Mouse (Mus musculus) midbrain, embryonic 14.5 days (tissue): Measurements from ENCODE around the gene Cdc42ep3. TPM values are rescaled to one million over a fixed set of nuclear protein-coding genes. Genes with fewer than 3 reads are reported as not detected.

Source experiments
- ATAC-seq: fragments of 200-750 bp; cut with Nextera tagmentation; 2 replicates; pipeline ENCODE4 v1.8.0; 2017; ENCODE audit warnings: moderate number of reproducible peaks, moderate library complexity; ENCODE audit not compliant: low FRiP score, low TSS enrichment
- DNase-seq: peaks from one replicate; pipeline ENCODE4 v3.0.0-alpha.2; 2015
- H3K27ac ChIP-seq: fragments of 300-500 bp; sonication (generic); replicated peaks from 2 replicates; pipeline ENCODE4 v1.5.1; 2014; ENCODE audit warnings: mild to moderate bottlenecking, low read depth, low read length, moderate library complexity
- H3K27me3 ChIP-seq: fragments of 300-500 bp; sonication (generic); 2 replicates; pipeline ENCODE4 v1.6.1; 2014; ENCODE audit warnings: low read length, control low read depth, mixed read lengths; ENCODE audit not compliant: control insufficient read depth, insufficient read depth
- H3K36me3 ChIP-seq: fragments of 300-500 bp; sonication (generic); 2 replicates; pipeline ENCODE4 v1.6.1; 2014; ENCODE audit warnings: low read length, control low read depth; ENCODE audit not compliant: control insufficient read depth, insufficient read depth
- H3K4me1 ChIP-seq: fragments of 300-500 bp; sonication (generic); 2 replicates; pipeline ENCODE4 v1.6.1; 2014; ENCODE audit warnings: mild to moderate bottlenecking, antibody characterized with exemption, low read length, control low read depth; ENCODE audit not compliant: control insufficient read depth, insufficient read depth
- H3K4me2 ChIP-seq: fragments of 300-500 bp; sonication (generic); 2 replicates; pipeline ENCODE4 v1.6.1; 2014; ENCODE audit warnings: mild to moderate bottlenecking, low read length, moderate library complexity
- H3K4me3 ChIP-seq: fragments of 300-500 bp; sonication (generic); replicated peaks from 2 replicates; pipeline ENCODE4 v1.5.1; 2014; ENCODE audit warnings: low read depth, low read length
- H3K9ac ChIP-seq: fragments of 300-500 bp; sonication (generic); replicated peaks from 2 replicates; pipeline ENCODE4 v1.6.1; 2014; ENCODE audit warnings: mild to moderate bottlenecking, low read length, moderate library complexity
- H3K9me3 ChIP-seq: fragments of 300-500 bp; sonication (generic); 2 replicates; pipeline ENCODE4 v1.6.1; 2016; ENCODE audit warnings: low read length, control low read depth, mixed read lengths; ENCODE audit not compliant: control insufficient read depth
- WGBS: fragments of 180-500 bp; shearing (Covaris S2); extraction: QIAGEN DNeasy Blood & Tissue Kit; methylation state at CpG from one replicate; pipeline ENCODE4 v1.1.7; 2014; 5-methylcytosine and 5-hydroxymethylcytosine counted together
- polyA plus RNA-seq: library from polyadenylated mRNA; unstranded; fragments of >200 nt; fragmentation: Nextera tagmentation; extraction: Ambion mirVana; gene quantifications from 2 replicates; pipeline ENCODE4 v1.2.1, GENCODE M21; 2014

The Cdc42ep3 gene
- polyA plus RNA-seq, 1 experiment from 2014 or later: 46.5 TPM

GRCm38 (mm10) chr17:79305644-79306043 is 49.2 kb downstream of the Cdc42ep3 start:
- Histone ChIP-seq H3K9ac (no peak overlapping the region), H3K27ac (no peak overlapping the region), H3K4me1 (no peaks in the 10 kb centered on the region), H3K4me2 (no peak overlapping the region), H3K9me3 (no peaks in the 10 kb centered on the region), H3K36me3 (no peaks in the 10 kb centered on the region), H3K27me3 (no peaks in the 10 kb centered on the region), H3K4me3 (no peak overlapping the region)
- WGBS: 84% methylated on average over 7 of the region's 7 CpGs
- DNase-seq (no peak), ATAC-seq (no peak)

DNA sequence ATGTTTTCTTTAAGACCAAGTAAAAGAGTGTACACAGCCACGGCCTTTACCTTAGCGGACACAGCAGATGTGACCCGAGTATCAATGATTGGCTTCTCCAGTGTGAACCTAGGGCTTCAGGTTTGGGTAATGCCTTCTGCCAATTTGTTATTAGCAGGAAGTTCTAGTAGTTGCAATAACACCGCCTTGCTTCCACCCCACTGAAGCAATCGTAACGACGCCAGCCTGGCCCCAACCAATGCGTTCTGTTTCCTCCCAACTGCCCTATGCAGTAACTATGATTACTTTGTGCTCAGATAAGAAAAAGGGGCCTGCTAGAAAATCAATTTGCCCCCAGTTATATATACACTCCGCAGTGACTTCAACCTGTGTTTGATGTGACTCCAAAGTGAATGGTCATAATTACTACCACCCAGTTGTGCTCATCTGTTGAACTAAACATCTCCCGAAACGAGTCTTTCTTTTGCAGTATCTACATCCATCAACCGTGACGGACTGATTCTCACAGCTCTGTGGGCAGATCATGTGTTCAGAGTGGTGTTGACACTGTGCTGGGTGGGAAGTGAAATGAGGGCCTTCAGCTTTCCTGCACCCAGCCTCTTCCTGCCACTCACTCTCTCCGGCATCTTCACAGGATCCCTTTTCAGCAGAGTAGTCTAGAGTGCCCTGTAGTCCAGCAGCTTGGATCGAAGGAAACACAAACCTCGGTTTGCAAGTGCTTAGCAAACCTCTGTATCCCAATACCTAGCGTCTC is 51.0 kb downstream of the Cdc42ep3 start:
- Histone ChIP-seq H3K27me3 (no peaks in the 10 kb centered on the region), H3K27ac (no peak overlapping the region), H3K4me1 (no peaks in the 10 kb centered on the region), H3K4me2 (no peak overlapping the region), H3K9ac (no peak overlapping the region), H3K36me3 (no peaks in the 10 kb centered on the region), H3K4me3 (no peak overlapping the region), H3K9me3 (no peaks in the 10 kb centered on the region)
- ATAC-seq (no peak), DNase-seq (no peak)
- WGBS: 94% methylated on average over 17 of the region's 17 CpGs

- H3K27ac ChIP-seq: no peak overlapping the region
- H3K9ac ChIP-seq: no peak overlapping the region
- no peaks in the 10 kb centered on the region for H3K4me1 ChIP-seq
- no peaks in the 10 kb centered on the region for H3K36me3 ChIP-seq
- ATAC-seq (no peak), DNase-seq (no peak)
- H3K9me3 ChIP-seq: no peaks in the 10 kb centered on the region
- H3K27me3 ChIP-seq: no peaks in the 10 kb centered on the region
- H3K4me3 ChIP-seq: no peak overlapping the region
- no peak overlapping the region for H3K4me2 ChIP-seq
- WGBS: 93% methylated on average over 3 of the region's 3 CpGs
Observed at GRCm38 (mm10) chr17:79303238-79303637, 51.7 kb downstream of the Cdc42ep3 start.

DNA sequence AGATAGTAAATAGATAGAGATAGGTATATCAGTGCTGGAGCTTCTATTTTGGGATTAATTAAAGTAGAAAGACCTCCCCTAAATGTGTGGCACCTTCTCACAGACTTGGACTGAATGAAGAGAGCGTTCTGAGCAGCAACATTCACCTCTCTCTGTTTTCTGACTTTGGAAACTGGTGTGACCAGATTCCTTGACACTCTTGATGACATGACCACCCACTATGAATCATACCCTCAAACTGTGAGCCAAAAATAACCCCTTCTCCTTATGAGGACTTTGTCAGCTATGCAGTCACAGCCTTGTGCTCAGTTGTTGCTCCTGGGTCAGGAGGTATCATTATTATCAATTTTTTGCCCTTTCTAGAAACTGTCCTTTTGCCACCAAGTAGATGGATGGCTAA is 55.0 kb downstream of the Cdc42ep3 start:
- Histone ChIP-seq H3K4me3 (no peak overlapping the region), H3K4me1 (no peaks in the 10 kb centered on the region), H3K27ac (no peak overlapping the region), H3K9me3 (no peaks in the 10 kb centered on the region), H3K27me3 (no peaks in the 10 kb centered on the region), H3K9ac (no peak overlapping the region), H3K36me3 (no peaks in the 10 kb centered on the region), H3K4me2 (no peak overlapping the region)
- DNase-seq (no peak), ATAC-seq (no peak)
- WGBS: 94% methylated on average over 1 of the region's 1 CpGs

GRCm38 (mm10) chr17:79298968-79299367 is 55.9 kb downstream of the Cdc42ep3 start:
- DNase-seq: no peak

GRCm38 (mm10) chr17:79295926-79296325 is 59.0 kb downstream of the Cdc42ep3 start:
- no peaks in the 10 kb centered on the region for H3K4me1 ChIP-seq
- H3K4me3 ChIP-seq: no peak overlapping the region
- WGBS: 84% methylated on average over 4 of the region's 4 CpGs
- no peak overlapping the region for H3K4me2 ChIP-seq
- no peaks in the 10 kb centered on the region for H3K36me3 ChIP-seq
- ATAC-seq: no peak
- DNase-seq: no peak
- H3K9me3 ChIP-seq: no peaks in the 10 kb centered on the region
- H3K27ac ChIP-seq: no peak overlapping the region
- H3K9ac ChIP-seq: no peak overlapping the region
- H3K27me3 ChIP-seq: no peaks in the 10 kb centered on the region

More at GRCm38 (mm10) chr17:79298968-79299367, 55.9 kb downstream of the Cdc42ep3 start:
- no peaks in the 10 kb centered on the region for H3K36me3 ChIP-seq
- H3K27ac ChIP-seq: no peak overlapping the region
- ATAC-seq: no peak
- no peak overlapping the region for H3K4me3 ChIP-seq
- no peak overlapping the region for H3K4me2 ChIP-seq
- no peaks in the 10 kb centered on the region for H3K27me3 ChIP-seq
- H3K9ac ChIP-seq: no peak overlapping the region
- H3K9me3 ChIP-seq: no peaks in the 10 kb centered on the region
- H3K4me1 ChIP-seq: no peaks in the 10 kb centered on the region

GRCm38 (mm10) chr17:79291672-79292071 is 63.2 kb downstream of the Cdc42ep3 start:
- Histone ChIP-seq H3K9ac (no peak overlapping the region), H3K4me2 (no peak overlapping the region), H3K36me3 (no peaks in the 10 kb centered on the region), H3K27me3 (no peaks in the 10 kb centered on the region), H3K4me3 (no peak overlapping the region), H3K4me1 (no peaks in the 10 kb centered on the region), H3K9me3 (no peaks in the 10 kb centered on the region), H3K27ac (no peak overlapping the region)
- ATAC-seq (no peak), DNase-seq (no peak)
- WGBS: 85% methylated on average over 5 of the region's 5 CpGs

DNA sequence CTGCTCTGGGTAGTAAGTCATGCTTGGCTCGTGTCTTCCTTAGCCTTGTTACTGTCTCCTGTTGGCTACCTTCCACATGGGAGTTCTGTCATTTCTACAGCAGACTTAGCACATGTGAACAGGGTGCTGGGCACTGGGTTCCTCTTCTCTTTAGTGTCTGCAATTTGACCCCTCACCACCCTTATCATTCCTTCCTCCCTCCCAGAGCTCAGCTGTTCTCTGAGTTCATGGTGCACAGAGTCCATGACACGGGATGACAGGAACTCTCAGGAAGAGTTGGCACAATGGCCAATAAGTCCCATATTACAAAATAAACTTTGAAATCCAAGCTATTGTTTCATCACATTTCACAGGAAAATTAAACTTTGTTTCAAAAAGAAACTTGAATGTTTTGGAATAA is 64.2 kb downstream of the Cdc42ep3 start:
- no peak for DNase-seq
- Histone ChIP-seq H3K36me3 (no peaks in the 10 kb centered on the region), H3K4me1 (no peaks in the 10 kb centered on the region), H3K9ac (no peak overlapping the region), H3K27ac (no peak overlapping the region), H3K9me3 (no peaks in the 10 kb centered on the region), H3K4me3 (no peak overlapping the region), H3K27me3 (no peaks in the 10 kb centered on the region), H3K4me2 (no peak overlapping the region)
- ATAC-seq: no peak
- WGBS: 90% methylated on average over 2 of the region's 2 CpGs

DNA sequence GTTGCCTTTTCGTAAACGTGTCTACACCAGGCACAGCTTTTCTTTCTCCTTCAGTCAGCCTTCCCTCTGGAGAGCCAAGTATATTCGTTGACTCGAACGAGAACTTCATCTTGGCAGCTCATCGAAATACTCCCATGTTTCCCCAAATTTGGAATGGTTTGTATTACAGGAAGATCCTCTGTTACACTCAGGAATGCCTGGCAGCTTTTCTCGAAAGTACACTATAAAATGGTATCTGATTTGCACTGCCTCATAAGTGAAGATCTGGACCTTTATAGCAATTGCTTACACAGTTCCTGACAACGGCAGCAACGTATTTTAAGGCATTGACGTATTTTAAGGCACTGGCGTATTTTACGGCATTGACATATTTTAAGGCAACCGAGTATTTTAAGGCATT is 67.6 kb downstream of the Cdc42ep3 start:
- ATAC-seq: no peak
- Histone ChIP-seq H3K9me3 (no peaks in the 10 kb centered on the region), H3K4me3 (no peak overlapping the region), H3K27me3 (no peaks in the 10 kb centered on the region), H3K27ac (no peak overlapping the region), H3K4me1 (0 out of 2 replicates have a peak, but pooled peaks cover 3% of the 10 kb centered on the region), H3K9ac (no peak overlapping the region), H3K36me3 (no peaks in the 10 kb centered on the region), H3K4me2 (no peak overlapping the region)
- 91% methylated on average over 13 of the region's 13 CpGs for WGBS
- no peak for DNase-seq
